Mouse (Mus musculus): ENCODE results near the gene Ptrh1. TPM values are rescaled to one million over a fixed set of nuclear protein-coding genes. Genes with fewer than 3 reads are reported as not detected.

Gene Ptrh1
- polyA plus RNA-seq, 1 experiment from 2014 or later: 5.9 TPM

DNA sequence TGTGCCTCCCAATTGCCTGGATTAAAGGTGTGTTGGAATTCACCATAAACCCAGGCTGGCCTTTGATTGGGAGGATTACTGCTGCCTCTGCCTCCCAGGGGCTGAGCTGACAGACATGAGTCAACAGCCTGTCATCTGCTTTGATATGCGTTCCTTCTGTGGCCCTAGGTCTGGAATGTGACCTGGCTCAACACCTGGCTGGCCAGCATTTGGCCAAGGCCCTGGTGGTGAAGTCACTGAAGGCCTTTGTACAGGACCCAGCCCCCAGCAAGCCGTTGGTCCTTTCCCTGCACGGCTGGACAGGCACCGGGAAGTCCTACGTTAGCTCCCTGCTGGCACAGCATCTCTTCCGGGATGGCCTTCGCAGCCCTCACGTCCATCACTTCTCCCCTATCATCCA, 17.1 kb upstream of the Ptrh1 start:
- Histone ChIP-seq H3K36me3 (replicated peaks) (peaks cover 28% of the 10 kb centered on the region; the same call in 1 of the 2 replicates), H3K27me3 (replicated peaks) (no peaks in the 10 kb centered on the region), H3K4me3 (no peak overlapping the region), H3K27ac (no peak overlapping the region), H3K9ac (no peak overlapping the region; the same call in 1 of the 2 replicates), H3K4me2 (no peak overlapping the region), H3K4me1 (peaks cover 15% of the 10 kb centered on the region), H3K9me3 (no peaks in the 10 kb centered on the region)
- 84% methylated on average over 8 of the region's 8 CpGs for WGBS
- ATAC-seq (replicated peaks): no peak

- Histone ChIP-seq H3K27ac (no peak overlapping the region), H3K4me2 (no peak overlapping the region), H3K9me3 (no peaks in the 10 kb centered on the region), H3K4me1 (peaks cover 15% of the 10 kb centered on the region), H3K4me3 (no peak overlapping the region), H3K36me3 (replicated peaks) (peaks cover 28% of the 10 kb centered on the region; the same call in 1 of the 2 replicates), H3K9ac (no peak overlapping the region; the same call in 1 of the 2 replicates), H3K27me3 (replicated peaks) (no peaks in the 10 kb centered on the region)
- 84% methylated on average over 2 of the region's 2 CpGs for WGBS
- no peak for ATAC-seq (replicated peaks)
These were observed 16.6 kb upstream of the Ptrh1 start for GRCm38 (mm10) chr2:32759001-32759400.

DNA sequence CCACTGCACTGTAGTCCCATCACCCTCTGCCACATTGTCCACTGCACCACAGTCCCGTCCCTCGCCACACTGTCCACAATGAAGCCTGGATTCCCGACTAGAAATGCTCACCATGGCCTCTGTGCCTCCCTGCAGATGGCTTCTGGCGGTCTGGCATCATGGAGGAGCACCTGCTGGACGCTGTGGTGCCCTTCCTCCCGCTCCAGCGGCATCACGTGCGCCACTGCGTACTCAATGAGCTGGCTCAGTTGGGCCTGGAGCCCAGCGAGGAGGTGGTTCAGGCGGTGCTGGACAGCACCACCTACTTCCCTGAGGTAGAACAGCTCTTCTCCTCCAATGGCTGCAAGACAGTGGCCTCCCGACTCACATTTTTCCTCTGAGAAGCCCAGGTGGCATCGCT, 14.2 kb upstream of the Ptrh1 start:
- H3K4me1 ChIP-seq: peaks cover 15% of the 10 kb centered on the region
- no peak overlapping the region for H3K9ac ChIP-seq
- no peak for ATAC-seq (replicated peaks)
- peaks cover 22% of the 10 kb centered on the region; the same call in 1 of the 2 replicates for H3K36me3 ChIP-seq (replicated peaks)
- no peak overlapping the region for H3K27ac ChIP-seq
- no peak overlapping the region for H3K4me2 ChIP-seq
- no peaks in the 10 kb centered on the region for H3K27me3 ChIP-seq (replicated peaks)
- H3K4me3 ChIP-seq: no peak overlapping the region
- no peaks in the 10 kb centered on the region for H3K9me3 ChIP-seq
- WGBS: 93% methylated on average over 14 of the region's 14 CpGs

DNA sequence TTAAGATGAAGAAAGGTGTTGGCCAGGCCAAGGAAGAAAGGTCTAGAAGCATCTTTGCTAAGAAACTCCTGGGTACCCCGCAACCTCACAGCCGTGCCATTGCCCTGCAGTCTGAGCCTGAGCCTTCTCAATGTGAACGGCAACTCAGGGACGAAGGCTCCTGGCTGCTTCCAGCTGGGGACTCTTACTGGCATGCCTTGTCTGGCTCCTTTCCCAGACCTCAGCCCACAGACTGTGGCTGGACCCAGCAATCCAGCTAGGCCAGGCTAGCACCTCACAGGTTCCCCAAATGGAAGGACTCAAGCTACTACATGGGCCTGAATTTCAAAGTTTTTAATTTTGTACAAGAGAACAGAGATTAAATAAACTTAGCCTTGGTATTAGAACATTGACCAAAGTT, 13.7 kb upstream of the Ptrh1 start:
- 84% methylated on average over 4 of the region's 4 CpGs for WGBS

DNA sequence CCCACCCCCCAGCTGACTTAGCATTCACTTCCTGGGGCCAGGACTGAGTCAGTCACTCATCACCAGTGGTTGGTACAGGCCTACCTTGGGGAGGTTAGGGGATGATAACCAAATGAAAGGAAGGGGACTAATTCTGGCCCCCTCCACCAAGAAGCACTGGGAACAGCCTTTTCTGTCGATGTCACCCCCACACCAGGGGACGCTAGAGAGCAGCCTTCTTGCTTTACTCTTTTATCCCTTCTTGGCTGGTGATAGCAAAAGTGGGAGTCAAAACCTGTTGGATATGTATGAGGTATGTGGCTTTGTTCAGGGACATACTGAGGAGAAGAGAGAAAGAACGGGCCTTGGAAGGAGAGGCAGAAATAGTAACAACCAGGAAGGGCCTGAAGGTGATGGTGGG, 12.2 kb upstream of the Ptrh1 start:
- Histone ChIP-seq H3K4me1 (peaks cover 4% of the 10 kb centered on the region; the same call in 1 of the 2 replicates), H3K27ac (no peak overlapping the region), H3K4me2 (no peak overlapping the region), H3K27me3 (replicated peaks) (no peaks in the 10 kb centered on the region), H3K9ac (no peak overlapping the region), H3K9me3 (no peaks in the 10 kb centered on the region), H3K36me3 (replicated peaks) (peaks cover 22% of the 10 kb centered on the region; the same call in 1 of the 2 replicates), H3K4me3 (no peak overlapping the region)
- no peak for ATAC-seq (replicated peaks)
- 88% methylated on average over 3 of the region's 3 CpGs for WGBS

More for the DNA sequence above, 13.7 kb upstream of the Ptrh1 start:
- H3K4me2 ChIP-seq: no peak overlapping the region
- no peaks in the 10 kb centered on the region for H3K9me3 ChIP-seq
- no peak for ATAC-seq (replicated peaks)
- no peak overlapping the region for H3K27ac ChIP-seq
- peaks cover 12% of the 10 kb centered on the region for H3K4me1 ChIP-seq
- no peaks in the 10 kb centered on the region for H3K27me3 ChIP-seq (replicated peaks)
- H3K36me3 ChIP-seq (replicated peaks): peaks cover 22% of the 10 kb centered on the region; the same call in 1 of the 2 replicates
- no peak overlapping the region for H3K4me3 ChIP-seq
- no peak overlapping the region for H3K9ac ChIP-seq

GRCm38 (mm10) chr2:32767241-32767640, 8.3 kb upstream of the Ptrh1 start:
- Histone ChIP-seq H3K4me3 (no peak overlapping the region), H3K4me1 (peaks cover 6% of the 10 kb centered on the region; the same call in 1 of the 2 replicates), H3K4me2 (no peak overlapping the region), H3K9me3 (no peaks in the 10 kb centered on the region), H3K9ac (no peak overlapping the region), H3K27me3 (replicated peaks) (no peaks in the 10 kb centered on the region), H3K36me3 (replicated peaks) (0 out of 2 replicates have a peak, but pooled peaks cover 5% of the 10 kb centered on the region), H3K27ac (no peak overlapping the region)
- ATAC-seq (replicated peaks): no peak
- WGBS: 65% methylated on average over 12 of the region's 12 CpGs

- Histone ChIP-seq H3K36me3 (replicated peaks) (no peaks in the 10 kb centered on the region), H3K27me3 (replicated peaks) (no peaks in the 10 kb centered on the region), H3K4me2 (no peak overlapping the region), H3K9ac (no peak overlapping the region), H3K4me3 (no peak overlapping the region), H3K4me1 (peaks cover 6% of the 10 kb centered on the region; the same call in 1 of the 2 replicates), H3K27ac (no peak overlapping the region), H3K9me3 (no peaks in the 10 kb centered on the region)
- WGBS: 54% methylated on average over 19 of the region's 19 CpGs
- ATAC-seq (replicated peaks): no peak
These were observed 6.8 kb upstream of the Ptrh1 start for GRCm38 (mm10) chr2:32768661-32769285.

GRCm38 (mm10) chr2:32769327-32770085, 6.1 kb upstream of the Ptrh1 start:
- no peaks in the 10 kb centered on the region for H3K9me3 ChIP-seq
- H3K4me2 ChIP-seq: no peak overlapping the region
- H3K4me1 ChIP-seq: peaks cover 6% of the 10 kb centered on the region; the same call in 1 of the 2 replicates
- no peak overlapping the region for H3K9ac ChIP-seq
- H3K36me3 ChIP-seq (replicated peaks): no peaks in the 10 kb centered on the region
- WGBS: 47% methylated on average over 5 of the region's 5 CpGs
- H3K27ac ChIP-seq: no peak overlapping the region
- H3K4me3 ChIP-seq: no peak overlapping the region
- H3K27me3 ChIP-seq (replicated peaks): no peaks in the 10 kb centered on the region
- ATAC-seq (replicated peaks): no peak

GRCm38 (mm10) chr2:32771886-32772285, 3.7 kb upstream of the Ptrh1 start:
- Histone ChIP-seq H3K4me3 (no peak overlapping the region), H3K27me3 (replicated peaks) (no peaks in the 10 kb centered on the region), H3K4me1 (peaks cover 19% of the 10 kb centered on the region), H3K27ac (no peak overlapping the region), H3K9ac (no peak overlapping the region), H3K36me3 (replicated peaks) (no peaks in the 10 kb centered on the region), H3K9me3 (no peaks in the 10 kb centered on the region), H3K4me2 (no peak overlapping the region)
- WGBS: 37% methylated on average over 12 of the region's 12 CpGs
- no peak for ATAC-seq (replicated peaks)

GRCm38 (mm10) chr2:32772626-32773279, 2.8 kb upstream of the Ptrh1 start:
- Histone ChIP-seq H3K9ac (no peak overlapping the region), H3K4me1 (peaks cover 19% of the 10 kb centered on the region), H3K4me3 (no peak overlapping the region), H3K9me3 (no peaks in the 10 kb centered on the region), H3K27ac (no peak overlapping the region), H3K36me3 (replicated peaks) (no peaks in the 10 kb centered on the region), H3K27me3 (replicated peaks) (no peaks in the 10 kb centered on the region), H3K4me2 (no peak overlapping the region)
- 82% methylated on average over 8 of the region's 8 CpGs for WGBS
- ATAC-seq (replicated peaks): no peak

- no peak for ATAC-seq (replicated peaks)
- no peaks in the 10 kb centered on the region for H3K9me3 ChIP-seq
- 21% methylated on average over 22 of the region's 22 CpGs for WGBS
These were observed 606 bp downstream of the Ptrh1 start for GRCm38 (mm10) chr2:32776192-32776591.

GRCm38 (mm10) chr2:32778081-32778480, 2.5 kb downstream of the Ptrh1 start:
- Histone ChIP-seq H3K4me3 (no peak overlapping the region), H3K9me3 (no peaks in the 10 kb centered on the region), H3K4me1 (peaks cover 13% of the 10 kb centered on the region), H3K36me3 (replicated peaks) (no peaks in the 10 kb centered on the region), H3K27me3 (replicated peaks) (no peaks in the 10 kb centered on the region), H3K27ac (no peak overlapping the region), H3K9ac (no peak overlapping the region), H3K4me2 (no peak overlapping the region)
- no peak for ATAC-seq (replicated peaks)
- 93% methylated on average over 6 of the region's 6 CpGs for WGBS

More at GRCm38 (mm10) chr2:32776192-32776591, 606 bp downstream of the Ptrh1 start:
- Histone ChIP-seq H3K4me2 (peak overlapping the region; percentile 81), H3K4me3 (peak overlapping the region; percentile 81), H3K27ac (no peak overlapping the region), H3K4me1 (peaks cover 13% of the 10 kb centered on the region), H3K36me3 (replicated peaks) (no peaks in the 10 kb centered on the region), H3K9ac (no peak overlapping the region), H3K27me3 (replicated peaks) (no peaks in the 10 kb centered on the region)
